31 mouse cellular contexts compared by ENCODE assay signal in genomic region chr7:84106942-84107341, GRCm38 (mm10). TPM values are rescaled to one million over a fixed set of nuclear protein-coding genes. Genes with fewer than 3 reads are reported as not detected.
"Had no signal": no experiment of that assay in that cellular context is flagged by ENCODE, and none has a peak within 500 bp of the region (broad histone marks: within the 10 kb centered on the region; RNA-seq: fewer than 3 reads in every experiment).

No protein-coding gene starts in this region.

- ATAC-seq: forebrain, embryonic 13.5 days; forebrain, embryonic 14.5 days; forebrain, embryonic 15.5 days; forebrain, embryonic 16.5 days had no signal

- H3K9ac ChIP-seq: embryonic facial prominence, embryonic 12.5 days; embryonic facial prominence, embryonic 13.5 days; embryonic facial prominence, embryonic 15.5 days; forebrain, embryonic 12.5 days; forebrain, embryonic 13.5 days; forebrain, embryonic 15.5 days; forebrain, postnatal 0 days had no signal

- DNase-seq: cerebellum, adult 2 months; cerebellum, adult 8-10 months; cerebellum, adult 9-10 months; cerebellum, adult 9-11 months; cerebellum, postnatal 10 days; cerebellum, postnatal 14 days; cerebellum, postnatal 25 days; cerebellum, postnatal 36 days; embryo, embryonic 11 days; forebrain, postnatal 0 days; gastrocnemius, adult 2 months; gastrocnemius, postnatal 10 days; gastrocnemius, postnatal 14 days; gastrocnemius, postnatal 25 days; gastrocnemius, postnatal 36 days; heart, adult 18-20 months; heart, adult 2 months had no signal

- H3K4me2 ChIP-seq: embryonic facial prominence, embryonic 12.5 days; embryonic facial prominence, embryonic 13.5 days; embryonic facial prominence, embryonic 15.5 days; forebrain, embryonic 12.5 days; forebrain, embryonic 13.5 days; forebrain, embryonic 15.5 days had no signal

- H3K27me3 ChIP-seq: embryonic facial prominence, embryonic 12.5 days; embryonic facial prominence, embryonic 13.5 days; embryonic facial prominence, embryonic 15.5 days; forebrain, embryonic 12.5 days; forebrain, embryonic 13.5 days; forebrain, embryonic 15.5 days had no signal

- H3K27ac ChIP-seq: embryonic facial prominence, embryonic 10.5 days; embryonic facial prominence, embryonic 12.5 days; embryonic facial prominence, embryonic 13.5 days; embryonic facial prominence, embryonic 15.5 days; forebrain, embryonic 10.5 days; forebrain, embryonic 12.5 days; forebrain, embryonic 13.5 days; forebrain, embryonic 15.5 days; gastrocnemius, adult 2 months; heart, adult 2 months had no signal

- H3K9me3 ChIP-seq: embryonic facial prominence, embryonic 10.5 days; embryonic facial prominence, embryonic 12.5 days; embryonic facial prominence, embryonic 13.5 days; embryonic facial prominence, embryonic 15.5 days; forebrain, embryonic 10.5 days; forebrain, embryonic 12.5 days; forebrain, embryonic 13.5 days; forebrain, embryonic 15.5 days had no signal

- H3K4me3 ChIP-seq: embryonic facial prominence, embryonic 10.5 days; embryonic facial prominence, embryonic 12.5 days; embryonic facial prominence, embryonic 13.5 days; embryonic facial prominence, embryonic 15.5 days; erythroblast, embryonic 14.5 days; forebrain, embryonic 10.5 days; forebrain, embryonic 12.5 days; forebrain, embryonic 13.5 days; forebrain, embryonic 15.5 days; gastrocnemius, adult 2 months; heart, adult 2 months had no signal

- H3K36me3 ChIP-seq: embryonic facial prominence, embryonic 15.5 days had no signal

- H3K4me1 ChIP-seq: embryonic facial prominence, embryonic 10.5 days; embryonic facial prominence, embryonic 12.5 days; embryonic facial prominence, embryonic 13.5 days; embryonic facial prominence, embryonic 15.5 days; forebrain, embryonic 10.5 days had no signal

RNA-seq across cellular contexts. Expression of gene Cemip, which starts 20.6 kb away (rescaled TPM):
- total RNA-seq: common myeloid progenitor, adult 5-6 weeks; gastrocnemius, adult 18-20 months; gastrocnemius, adult 2 months; gastrocnemius, postnatal 25 days; granulocyte monocyte progenitor cell, adult 5-6 weeks had no signal
